10 mouse cellular contexts compared by ENCODE assay signal in genomic region chr12:69723376-69723775, GRCm38 (mm10). TPM values are rescaled to one million over a fixed set of nuclear protein-coding genes. Genes with fewer than 3 reads are reported as not detected.
A peak's percentile ranks its signal among the peaks of the same experiment; 100 is the strongest.
DNase-seq lines count a peak whose midpoint lies in the region; ATAC-seq and TF ChIP-seq lines count a peak whose summit lies in the region.
"Had no signal": no experiment of that assay in that cellular context is flagged by ENCODE, and none has a peak within 500 bp of the region (broad histone marks: within the 10 kb centered on the region; RNA-seq: fewer than 3 reads in every experiment).

No protein-coding gene starts in this region.

- H3K4me1 ChIP-seq in heart, embryonic 11.5 days (ENCODE audit: control insufficient read depth, insufficient read depth, low read length), result peaks cover 10% of the 10 kb centered on the region
- peaks cover 3 to 14% of the 10 kb centered on the region in 2 experiments; a peak in 3 of 4 replicates for H3K4me1 ChIP-seq in MEL (ENCODE audit: control insufficient read depth in 1 of 2, insufficient read depth in 2 of 2, low read length in 2 of 2)
- peaks cover 18% of the 10 kb centered on the region for H3K4me1 ChIP-seq in hindbrain, embryonic 13.5 days (replicated peaks)
- peaks cover 15% of the 10 kb centered on the region for H3K4me1 ChIP-seq in liver, postnatal 0 days (ENCODE audit: insufficient read depth)

- no peak overlapping the region for H3K9ac ChIP-seq in heart, embryonic 11.5 days (ENCODE audit: low read depth, low read length)
- peak overlapping the region; percentile 91; the same call in 1 of the 2 replicates for H3K9ac ChIP-seq in MEL (ENCODE audit: control insufficient read depth, low read depth, low read length, poor library complexity, severe bottlenecking)
- H3K9ac ChIP-seq in hindbrain, embryonic 13.5 days, result 0 out of 2 replicates have a peak overlapping the region, but pooled peaks have one; percentile 78
- no peak overlapping the region; the same call in 1 of the 2 replicates for H3K9ac ChIP-seq in liver, postnatal 0 days (replicated peaks)

- peaks cover 17% of the 10 kb centered on the region for H3K79me2 ChIP-seq in MEL (ENCODE audit: control insufficient read depth, insufficient read depth, low read length, poor library complexity)

- TF ChIP-seq RAD21 in MEL (IDR thresholded peaks at IDR 0.05; ENCODE audit: low read depth, low read length), result no peak

- peaks cover 7% of the 10 kb centered on the region for H3K36me3 ChIP-seq in heart, embryonic 11.5 days (ENCODE audit: control insufficient read depth, insufficient read depth, low read length)
- peaks cover 7 to 12% of the 10 kb centered on the region in 2 experiments for H3K36me3 ChIP-seq in MEL (ENCODE audit: control insufficient read depth in 1 of 2, insufficient read depth in 2 of 2, low read length in 2 of 2)
- peaks cover 24% of the 10 kb centered on the region for H3K36me3 ChIP-seq in hindbrain, embryonic 13.5 days
- 0 out of 2 replicates have a peak, but pooled peaks cover 1% of the 10 kb centered on the region for H3K36me3 ChIP-seq in liver, postnatal 0 days (replicated peaks; ENCODE audit: insufficient read depth, low read length)

- peak overlapping the region; percentile 80; the same call in 1 of the 2 replicates for H3K4me3 ChIP-seq in heart, embryonic 11.5 days (ENCODE audit: low read depth, low read length)
- peak overlapping the region; percentile 95 to 96; a peak in 3 of 4 replicates for H3K4me3 ChIP-seq in MEL (ENCODE audit: control insufficient read depth in 1 of 2, insufficient read depth in 1 of 2, low read depth in 2 of 2, low read length in 2 of 2)
- H3K4me3 ChIP-seq in hindbrain, embryonic 13.5 days, result no peak overlapping the region
- H3K4me3 ChIP-seq in liver, postnatal 0 days (ENCODE audit: low read depth, low read length), result peak overlapping the region; percentile 68

- no peak overlapping the region for H3K27ac ChIP-seq in heart, embryonic 11.5 days (ENCODE audit: low read depth, low read length)
- H3K27ac ChIP-seq in MEL (ENCODE audit: control insufficient read depth, low read depth, low read length), result no peak overlapping the region
- no peak overlapping the region for H3K27ac ChIP-seq in hindbrain, embryonic 13.5 days
- no peak overlapping the region for H3K27ac ChIP-seq in liver, postnatal 0 days (ENCODE audit: low read depth)
- H3K27ac ChIP-seq: macrophage had no signal

- WGBS in heart, embryonic 11.5 days (ENCODE audit: insufficient replicate concordance), result 38% methylated on average over 2 of the region's 2 CpGs
- 72% methylated on average over 2 of the region's 2 CpGs for WGBS in hindbrain, embryonic 13.5 days
- 64% methylated on average over 2 of the region's 2 CpGs for WGBS in liver, postnatal 0 days (ENCODE audit: insufficient replicate concordance)

- no peak for ATAC-seq in heart, embryonic 11.5 days (replicated peaks; ENCODE audit: insufficient number of reproducible peaks, low FRiP score, low TSS enrichment)
- no peak for ATAC-seq in hindbrain, embryonic 13.5 days (ENCODE audit: low FRiP score)
- no peak for ATAC-seq in liver, postnatal 0 days

- H3K4me2 ChIP-seq in heart, embryonic 11.5 days, result peak overlapping the region; percentile 95
- peak overlapping the region; percentile 84 for H3K4me2 ChIP-seq in hindbrain, embryonic 13.5 days
- H3K4me2 ChIP-seq in liver, postnatal 0 days (ENCODE audit: low read depth, low read length), result peak overlapping the region; percentile 96

- no peaks in the 10 kb centered on the region for H3K27me3 ChIP-seq in heart, embryonic 11.5 days (ENCODE audit: control insufficient read depth, insufficient read depth, low read length)
- no peaks in the 10 kb centered on the region for H3K27me3 ChIP-seq in MEL (ENCODE audit: control insufficient read depth in 1 of 2, insufficient read depth in 2 of 2, low read length in 2 of 2)
- no peaks in the 10 kb centered on the region for H3K27me3 ChIP-seq in hindbrain, embryonic 13.5 days
- H3K27me3 ChIP-seq in liver, postnatal 0 days (ENCODE audit: insufficient read depth, low read length), result no peaks in the 10 kb centered on the region

- intact Hi-C loops in heart, postnatal 14 days (cut with DNase I), result no loop called here

- no peak for TF ChIP-seq CTCF in MEL (IDR thresholded peaks at IDR 0.05 in 2 of 3, conservative IDR thresholded peaks at IDR 0.05 in 1 of 3; ENCODE audit: control insufficient read depth in 1 of 3, insufficient read depth in 1 of 3, low read depth in 2 of 3, low read length in 3 of 3, poor library complexity in 1 of 3, severe bottlenecking in 1 of 3)
- TF ChIP-seq CTCF in liver, postnatal 0 days (IDR thresholded peaks at IDR 0.05; ENCODE audit: low read depth), result no peak

- TF ChIP-seq POLR2A in MEL (IDR thresholded peaks at IDR 0.05; ENCODE audit: control insufficient read depth in 1 of 2, insufficient read depth in 1 of 2, low read depth in 1 of 2, low read length in 2 of 2, poor library complexity in 1 of 2), result no peak

- TF ChIP-seq EP300 in MEL (IDR thresholded peaks at IDR 0.05; ENCODE audit: low read depth in 1 of 2, low read length in 2 of 2), result no peak
- no peak for TF ChIP-seq EP300 in liver, postnatal 0 days (IDR thresholded peaks at IDR 0.05; ENCODE audit: low read depth)

- no peaks in the 10 kb centered on the region for H3K9me3 ChIP-seq in heart, embryonic 11.5 days (replicated peaks; ENCODE audit: control insufficient read depth, low read length)
- H3K9me3 ChIP-seq in MEL (replicated peaks; ENCODE audit: insufficient read depth, low read length), result no peaks in the 10 kb centered on the region
- peaks cover 14% of the 10 kb centered on the region; the same call in 1 of the 2 replicates for H3K9me3 ChIP-seq in hindbrain, embryonic 13.5 days
- peaks cover 9% of the 10 kb centered on the region for H3K9me3 ChIP-seq in liver, postnatal 0 days (ENCODE audit: low read length)

- DNase-seq in heart, postnatal 14 days, result no peak
- DNase-seq in MEL (ENCODE audit: low read depth, low spot score), result no peak
- DNase-seq in liver, postnatal 0 days, result no peak
- no peak for DNase-seq in urinary bladder, postnatal 25 days (ENCODE audit: low spot score)
- no peak for DNase-seq in frontal cortex, adult 2 months (ENCODE audit: extremely low spot score in 1 of 2, low spot score in 1 of 2)
- DNase-seq in adrenal gland, adult 2 months, result no peak
- DNase-seq: thymus, postnatal 25 days had no signal

TF ChIP-seq in MEL, 35 proteins besides CTCF, POLR2A, EP300 and RAD21 (continues in another document):
- no peak for TF ChIP-seq ETS1 (IDR thresholded peaks at IDR 0.05; ENCODE audit: low read depth, low read length)
- no peak for TF ChIP-seq ZKSCAN1 (IDR thresholded peaks at IDR 0.05; ENCODE audit: low read depth, low read length)
- TF ChIP-seq MAZ (IDR thresholded peaks at IDR 0.05; ENCODE audit: low read depth, low read length), result no peak
- TF ChIP-seq MAX (IDR thresholded peaks at IDR 0.05; ENCODE audit: low read length), result no peak
- TF ChIP-seq HCFC1 (IDR thresholded peaks at IDR 0.05; ENCODE audit: low read depth, low read length), result no peak
- TF ChIP-seq JUND (IDR thresholded peaks at IDR 0.05; ENCODE audit: low read depth, low read length), result no peak
- no peak for TF ChIP-seq GATA1 (IDR thresholded peaks at IDR 0.05; ENCODE audit: low read depth, low read length)
- TF ChIP-seq USF1 (IDR thresholded peaks at IDR 0.05; ENCODE audit: low read depth, low read length), result no peak
- TF ChIP-seq ZNF384 (IDR thresholded peaks at IDR 0.05; ENCODE audit: low read depth, low read length), result no peak
- no peak for TF ChIP-seq E2F4 (IDR thresholded peaks at IDR 0.05; ENCODE audit: borderline replicate concordance, low read depth, low read length)
- TF ChIP-seq TBP (IDR thresholded peaks at IDR 0.05; ENCODE audit: low read depth, low read length), result no peak
- TF ChIP-seq SIN3A (IDR thresholded peaks at IDR 0.05; ENCODE audit: low read length), result no peak
- no peak for TF ChIP-seq GABPA (IDR thresholded peaks at IDR 0.05; ENCODE audit: low read depth, low read length)

RNA-seq across cellular contexts. Expression of gene L2hgdh, which starts 1.3 kb away (rescaled TPM):
- 15.2 and 18.0 TPM in 2 replicates for polyA plus RNA-seq in heart, embryonic 11.5 days (2014; fragmentation: Nextera tagmentation; extraction: Ambion mirVana)
- total RNA-seq in heart, postnatal 14 days (2021), result 10 to 100 TPM; 30.0 to 30.2 TPM
- total RNA-seq in MEL (2012; rRNA removed), result 23.9 and 31.6 TPM in 2 replicates
- 10 to 100 TPM in 1 of 2 experiments, not detected in 1; 18.3 TPM for polyA plus RNA-seq in MEL (2012; ENCODE audit: insufficient read depth in 1 of 2, insufficient read length in 2 of 2, low read depth in 1 of 2, low replicate concordance in 2 of 2, missing spikeins in 1 of 2)
- 11.5 and 11.6 TPM in 2 replicates for polyA plus RNA-seq in hindbrain, embryonic 13.5 days (2015; fragmentation: Nextera tagmentation; extraction: Ambion mirVana)
- polyA plus RNA-seq in liver, postnatal 0 days (2015; fragmentation: Nextera tagmentation; extraction: Ambion mirVana), result 10.4 and 10.5 TPM in 2 replicates
- 11.4 and 13.6 TPM in 2 replicates for polyA plus RNA-seq in frontal cortex, adult 2 months (2012; rRNA removed)
- 10 to 100 TPM; 17.3 to 27.0 TPM for total RNA-seq in adrenal gland, adult 2 months (2021)
- 4.5 and 4.6 TPM in 2 replicates for polyA plus RNA-seq in adrenal gland, adult 2 months (2012; rRNA removed)

RNA-seq across cellular contexts. Expression of gene Atp5s, which starts 1.4 kb away (rescaled TPM):
- polyA plus RNA-seq in heart, embryonic 11.5 days (2014; fragmentation: Nextera tagmentation; extraction: Ambion mirVana), result 30.1 and 35.8 TPM in 2 replicates
- total RNA-seq in heart, postnatal 14 days (2021), result 10 to 100 TPM; 19.4 to 21.3 TPM
- total RNA-seq in MEL (2012; rRNA removed), result 9.4 and 13.7 TPM in 2 replicates
- 10 to 100 TPM in 1 of 2 experiments, not detected in 1; 12.7 TPM for polyA plus RNA-seq in MEL (2012; ENCODE audit: insufficient read depth in 1 of 2, insufficient read length in 2 of 2, low read depth in 1 of 2, low replicate concordance in 2 of 2, missing spikeins in 1 of 2)
- 26.1 and 30.0 TPM in 2 replicates for polyA plus RNA-seq in hindbrain, embryonic 13.5 days (2015; fragmentation: Nextera tagmentation; extraction: Ambion mirVana)
- polyA plus RNA-seq in liver, postnatal 0 days (2015; fragmentation: Nextera tagmentation; extraction: Ambion mirVana), result 18.3 and 20.3 TPM in 2 replicates
- 33.7 and 34.9 TPM in 2 replicates for polyA plus RNA-seq in frontal cortex, adult 2 months (2012; rRNA removed)
- 10 to 100 TPM; 13.4 to 19.2 TPM for total RNA-seq in adrenal gland, adult 2 months (2021)
- 12.6 and 13.0 TPM in 2 replicates for polyA plus RNA-seq in adrenal gland, adult 2 months (2012; rRNA removed)

RNA-seq across cellular contexts. Expression of gene Sos2, which starts 41.7 kb away (rescaled TPM):
- 7.9 and 9.1 TPM in 2 replicates for polyA plus RNA-seq in heart, embryonic 11.5 days (2014; fragmentation: Nextera tagmentation; extraction: Ambion mirVana)
- 10 to 100 TPM; 30.4 to 35.3 TPM for total RNA-seq in heart, postnatal 14 days (2021)
- total RNA-seq in MEL (2012; rRNA removed), result 9.8 and 10.8 TPM in 2 replicates
- polyA plus RNA-seq in MEL (2012; ENCODE audit: insufficient read depth in 1 of 2, insufficient read length in 2 of 2, low read depth in 1 of 2, low replicate concordance in 2 of 2, missing spikeins in 1 of 2), result 10 to 100 TPM in 1 of 2 experiments, not detected in 1; 17.8 TPM
- polyA plus RNA-seq in hindbrain, embryonic 13.5 days (2015; fragmentation: Nextera tagmentation; extraction: Ambion mirVana), result 12.6 and 13.0 TPM in 2 replicates
- 2.9 and 3.5 TPM in 2 replicates for polyA plus RNA-seq in liver, postnatal 0 days (2015; fragmentation: Nextera tagmentation; extraction: Ambion mirVana)
- polyA plus RNA-seq in frontal cortex, adult 2 months (2012; rRNA removed), result 31.2 and 32.6 TPM in 2 replicates
- 10 to 100 TPM; 44.2 to 55.2 TPM for total RNA-seq in adrenal gland, adult 2 months (2021)
- 9.6 and 14.1 TPM in 2 replicates for polyA plus RNA-seq in adrenal gland, adult 2 months (2012; rRNA removed)

Comparison
In these comparisons a context has a peak if more than half of its experiments do, and no peak if none do; other contexts are left out.
1. H3K9ac ChIP-seq: peak in MEL (single experiment) and hindbrain, embryonic 13.5 days (single experiment); none in heart, embryonic 11.5 days (single experiment) and liver, postnatal 0 days (single experiment).
2. Peak in every context shown above with its lines, with median percentiles within 50 percentile points of each other: H3K4me2 ChIP-seq.